Mouse (Mus musculus) kidney, postnatal 10 days (tissue): ENCODE measurements around the gene Aqp5.

Experiments used
- DNase-seq: peaks from one replicate; pipeline ENCODE4 v3.0.0; 2021; ENCODE audit warnings: mixed read lengths

The Aqp5 gene

DNA sequence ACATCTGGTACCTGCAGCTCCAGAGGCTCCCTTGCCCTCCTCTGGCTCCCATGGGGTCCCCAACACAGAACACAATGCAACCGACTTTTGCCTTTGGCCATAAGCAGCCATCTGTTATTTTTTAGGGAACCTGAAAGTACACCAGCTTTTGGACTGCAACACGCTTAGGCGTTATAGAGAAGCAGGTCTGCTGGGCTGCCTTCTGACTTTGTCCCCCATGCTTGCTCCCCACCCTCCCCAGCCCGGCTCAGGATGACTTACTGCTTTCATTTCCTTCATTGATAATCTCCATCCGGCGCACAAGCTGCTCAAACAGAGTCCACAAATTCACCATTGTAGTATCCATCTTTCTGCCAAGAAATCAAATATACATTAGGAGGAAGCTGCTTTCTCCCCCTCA, 52.0 kb downstream of the Aqp5 start:
- no peak for DNase-seq

DNA sequence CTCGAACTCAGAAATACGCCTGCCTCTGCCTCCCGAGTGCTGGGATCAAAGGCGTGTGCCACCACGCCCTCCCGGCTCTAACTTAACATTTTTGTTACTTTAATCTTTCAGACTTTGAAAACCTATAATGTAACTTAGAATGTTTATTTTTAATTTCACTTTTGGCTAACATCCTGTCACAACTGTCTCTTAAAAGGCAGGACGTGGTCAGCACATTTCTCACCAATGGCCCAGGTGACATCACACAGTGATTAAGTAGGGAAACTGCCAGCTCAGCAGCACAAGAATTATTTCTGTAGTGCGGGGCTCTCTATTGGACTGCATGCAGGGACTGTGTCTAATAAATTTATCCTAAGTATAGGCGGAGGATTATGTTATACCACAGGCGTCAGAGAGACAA, 53.2 kb downstream of the Aqp5 start:
- DNase-seq, result no peak
